Mouse (Mus musculus) kidney, postnatal 36 days (tissue): ENCODE measurements at regions not wholly inside any gene's neighbourhood (a gene's known extent, or its start where the extent isn't known, plus 50 kb on each side); places are given as distances from the start of the nearest gene placed in this dataset.

ENCODE experiments used
- DNase-seq, 2 experiments: peaks; one replicate each; pipeline ENCODE4 v3.0.0; 2021 to 2022; ENCODE audit warnings: mixed read lengths in 2 of 2

DNA sequence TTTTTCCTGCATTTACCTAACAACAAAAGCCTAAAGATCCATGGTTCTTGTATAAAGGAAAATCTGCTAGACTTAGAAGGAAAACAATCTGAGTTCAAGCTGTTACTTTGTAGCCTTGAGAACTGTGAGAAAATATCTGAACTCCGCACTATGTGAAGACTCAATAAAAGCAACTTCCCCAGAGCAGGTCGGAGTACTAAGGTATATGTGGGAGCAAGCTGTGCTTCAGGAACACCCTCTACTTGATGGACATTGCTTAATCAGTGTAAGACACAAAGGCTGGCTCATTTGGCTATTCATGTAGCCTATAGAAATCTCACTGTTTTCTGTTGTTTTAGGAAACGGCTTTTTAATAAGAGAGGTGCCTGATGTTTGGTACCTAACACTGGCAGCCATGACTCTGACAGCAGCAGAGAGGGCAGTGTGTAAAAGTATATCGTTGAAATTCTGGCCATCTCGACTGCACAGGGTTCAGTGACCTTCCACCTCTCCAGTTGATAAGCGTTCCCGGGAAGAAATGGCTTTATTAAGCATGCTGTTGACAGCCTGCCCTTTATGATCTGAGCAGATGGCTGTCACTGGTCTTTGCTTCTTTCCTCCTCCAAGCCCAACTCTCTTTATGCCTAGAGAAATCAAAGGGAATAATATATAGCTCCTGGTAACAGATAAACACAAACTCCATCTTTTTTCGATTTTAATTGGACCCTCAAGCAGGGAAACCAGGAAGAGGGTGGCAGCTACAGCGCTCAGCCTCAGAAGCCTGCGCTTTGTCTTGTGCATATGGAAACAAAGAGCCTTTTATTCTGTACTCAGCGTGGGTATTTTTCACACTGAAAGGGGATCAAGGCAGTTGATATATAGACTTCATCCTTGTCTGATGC, 443.7 kb upstream of the Sel1l start:
- no peak for DNase-seq

DNA sequence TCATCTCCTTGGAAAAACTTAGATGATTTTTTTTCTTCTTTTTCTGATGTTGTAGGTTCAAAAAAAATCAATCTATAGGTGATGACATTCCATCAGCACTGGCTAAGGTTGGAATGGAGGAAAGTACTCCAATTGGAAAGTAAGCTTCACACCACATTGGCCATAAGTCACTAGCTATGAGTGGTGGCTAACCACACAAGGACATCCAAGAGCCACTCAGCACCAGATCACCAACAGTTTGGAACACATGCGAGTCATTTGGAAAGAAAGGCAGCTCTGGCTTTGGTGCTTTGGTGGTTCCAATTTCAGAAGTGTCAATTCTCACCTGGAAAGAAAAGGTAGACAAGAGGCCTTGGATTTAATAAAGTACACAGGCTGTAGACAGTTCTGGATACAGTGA, 442.5 kb upstream of the Sel1l start:
- DNase-seq = no peak

GRCm38 (mm10) chr12:92285511-92285910, 436.6 kb upstream of the Sel1l start:
- no peak for DNase-seq

DNA sequence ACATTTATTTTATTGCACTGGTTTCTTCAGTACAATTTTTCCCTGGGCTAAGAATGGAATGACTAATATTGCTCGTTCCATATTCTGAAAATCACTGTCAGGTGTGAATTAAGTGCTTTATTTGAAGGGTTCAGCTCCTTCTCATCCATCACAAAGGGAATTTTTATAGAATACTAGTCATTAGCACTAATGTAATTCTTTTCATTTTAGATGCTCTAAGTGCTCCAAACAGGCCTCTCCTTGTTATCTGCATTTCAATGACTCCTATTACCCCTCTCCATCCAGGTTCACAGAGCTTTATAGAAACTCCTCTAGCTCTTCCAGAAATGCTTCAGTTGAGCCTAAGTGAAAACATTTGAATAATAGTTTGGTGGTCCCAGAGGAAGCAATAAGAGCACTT, 431.5 kb upstream of the Sel1l start:
- DNase-seq = no peak

- no peak for DNase-seq
Observed at GRCm38 (mm10) chr12:92251962-92252361, 403.0 kb upstream of the Sel1l start.

- no peak for DNase-seq
Observed at GRCm38 (mm10) chr12:92246790-92247451, 398.0 kb upstream of the Sel1l start.

GRCm38 (mm10) chr12:92239956-92240699, 391.2 kb upstream of the Sel1l start:
- no peak for DNase-seq

DNA sequence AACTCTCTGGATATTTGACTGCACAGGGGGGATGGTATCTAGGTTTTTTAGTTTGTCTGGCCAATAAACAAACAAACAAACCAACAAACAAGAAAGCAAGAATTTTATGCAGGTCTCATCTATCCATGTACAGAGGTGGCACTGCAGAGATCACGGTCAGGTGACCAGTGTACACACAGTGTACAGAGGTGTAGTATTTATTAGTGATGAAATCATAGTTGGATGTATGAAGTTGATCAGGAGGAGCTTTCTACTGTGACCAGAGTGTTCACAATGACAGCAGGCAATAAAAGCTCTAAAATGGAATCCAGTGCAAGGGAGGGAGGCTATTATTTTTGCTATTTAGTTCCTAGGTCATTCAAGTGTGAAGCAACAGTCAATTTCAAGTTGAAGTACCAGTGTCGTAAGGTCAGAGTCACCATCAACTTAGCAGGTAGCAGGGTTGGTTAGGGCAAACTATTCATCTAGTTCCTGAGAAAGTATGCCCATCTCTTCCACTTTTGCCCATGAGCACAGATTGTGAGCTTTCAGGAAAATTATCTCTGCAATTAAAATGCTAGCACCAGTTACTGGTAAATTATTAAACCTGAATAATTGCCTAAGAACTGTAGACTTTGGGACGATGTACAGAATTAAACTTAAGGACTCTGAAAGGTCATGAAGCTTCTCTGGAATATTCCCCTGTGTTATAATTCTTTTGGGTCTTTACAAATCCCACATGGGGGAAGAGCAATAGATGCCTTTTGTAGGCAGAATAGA, 384.9 kb upstream of the Sel1l start:
- DNase-seq = peak in 1 of 2 experiments; percentile 25

DNA sequence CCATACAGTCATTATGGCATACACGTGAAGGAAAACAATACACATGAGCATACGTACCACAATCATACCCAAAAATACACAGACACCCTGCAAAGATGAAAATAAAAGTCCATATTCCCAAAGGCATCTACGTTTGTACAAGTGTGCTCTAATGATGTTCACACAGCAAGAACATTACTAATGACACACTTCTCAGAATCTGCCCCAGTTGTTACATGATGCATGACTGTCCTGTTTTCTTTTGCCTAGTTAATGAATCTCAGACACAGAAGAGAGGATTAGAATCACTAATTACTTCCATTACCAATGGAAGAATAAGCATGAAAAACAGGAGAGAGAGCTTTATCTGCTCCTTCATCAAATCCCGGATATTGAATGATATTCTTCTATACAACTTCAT, 379.6 kb upstream of the Sel1l start:
- DNase-seq = peak in 1 of 2 experiments; percentile 32

DNA sequence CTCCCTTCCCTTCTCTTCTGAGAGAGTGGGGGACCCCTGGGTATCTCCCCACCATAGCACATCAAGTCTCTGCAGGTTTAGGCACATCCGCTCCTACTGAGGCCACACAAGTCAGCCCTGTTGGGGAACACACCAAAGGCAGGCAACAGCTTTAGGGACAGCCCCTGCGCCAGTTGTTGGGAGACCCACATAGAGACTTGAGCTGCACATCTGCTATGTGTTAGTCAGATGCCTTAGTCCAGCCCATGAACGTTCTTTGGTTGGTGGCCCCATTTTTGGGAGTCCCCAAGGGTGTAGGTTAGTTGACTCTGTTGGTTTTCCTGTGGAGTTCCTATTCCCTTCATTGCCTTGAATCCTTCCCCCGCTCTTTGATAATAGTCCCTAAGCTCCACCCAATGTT, 354.4 kb upstream of the Sel1l start:
- DNase-seq = no peak

- DNase-seq = no peak
Observed at GRCm38 (mm10) chr12:92200602-92201001, 351.6 kb upstream of the Sel1l start.

GRCm38 (mm10) chr12:92198738-92199477, 350.0 kb upstream of the Sel1l start:
- no peak for DNase-seq

- no peak for DNase-seq
Observed at GRCm38 (mm10) chr12:92193934-92194685, 345.2 kb upstream of the Sel1l start.

GRCm38 (mm10) chr12:92193199-92193933, 344.4 kb upstream of the Sel1l start:
- DNase-seq = no peak

DNA sequence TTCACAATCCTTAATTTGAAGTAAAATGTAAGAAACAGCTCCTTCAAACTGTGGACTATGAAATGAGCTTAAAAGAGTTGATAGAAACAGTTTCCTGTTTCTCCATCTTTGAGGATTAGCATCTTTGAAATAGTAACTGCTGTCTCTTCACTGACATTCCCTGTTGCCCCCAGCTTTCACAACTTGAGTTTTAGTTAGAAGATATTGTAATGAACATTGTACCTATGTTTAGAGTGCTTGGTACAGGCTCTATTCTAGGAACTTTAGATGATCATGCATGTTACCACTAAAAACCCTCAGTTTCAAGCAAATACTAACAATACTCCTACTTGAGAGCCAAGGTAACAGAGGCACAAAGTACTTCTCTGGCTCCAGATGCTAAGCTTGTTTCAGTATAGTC, 340.1 kb upstream of the Sel1l start:
- DNase-seq = no peak

DNA sequence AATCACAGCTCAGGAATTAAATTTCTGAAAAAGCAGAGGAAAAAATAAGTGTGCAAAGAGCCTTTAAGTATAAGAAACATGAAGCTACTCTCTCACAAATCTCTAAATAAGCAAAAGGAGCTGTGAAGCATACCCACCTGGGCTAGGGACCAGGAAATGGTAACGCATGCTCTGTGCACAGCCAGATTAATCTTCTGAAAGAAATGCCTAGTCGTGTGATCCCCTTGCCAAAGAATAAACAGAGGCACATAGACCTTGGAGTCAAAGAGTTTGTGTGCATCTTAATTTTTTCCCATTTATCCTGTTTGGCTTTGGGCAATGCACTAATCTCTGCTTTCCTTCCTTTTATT, 338.2 kb upstream of the Sel1l start:
- DNase-seq = no peak

- peak in 1 of 2 experiments; percentile 11 for DNase-seq
Observed at GRCm38 (mm10) chr12:92186448-92187132, 337.6 kb upstream of the Sel1l start.

DNA sequence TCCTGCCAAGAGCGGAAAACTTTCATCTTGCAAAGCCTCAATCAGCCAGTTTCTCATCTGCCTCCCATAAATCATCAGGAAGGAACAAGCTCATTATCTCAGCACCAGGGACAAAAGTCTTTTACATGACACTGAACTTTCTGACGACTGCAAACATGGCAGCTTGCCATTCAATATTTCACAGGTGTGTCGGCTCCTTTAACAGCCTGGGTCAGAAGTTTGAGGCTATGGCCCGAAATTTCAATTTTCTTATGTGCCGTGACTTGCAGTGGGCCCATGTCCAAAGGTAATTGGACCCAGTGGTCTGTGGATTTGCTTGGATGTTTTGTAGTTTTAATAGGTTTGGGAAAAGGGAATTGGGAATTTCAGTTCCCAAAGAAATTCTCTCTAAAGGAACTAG, 330.3 kb upstream of the Sel1l start:
- no peak for DNase-seq

- peak; percentile 16 to 29 for DNase-seq
Observed at GRCm38 (mm10) chr12:92156726-92157125, 307.8 kb upstream of the Sel1l start.

DNA sequence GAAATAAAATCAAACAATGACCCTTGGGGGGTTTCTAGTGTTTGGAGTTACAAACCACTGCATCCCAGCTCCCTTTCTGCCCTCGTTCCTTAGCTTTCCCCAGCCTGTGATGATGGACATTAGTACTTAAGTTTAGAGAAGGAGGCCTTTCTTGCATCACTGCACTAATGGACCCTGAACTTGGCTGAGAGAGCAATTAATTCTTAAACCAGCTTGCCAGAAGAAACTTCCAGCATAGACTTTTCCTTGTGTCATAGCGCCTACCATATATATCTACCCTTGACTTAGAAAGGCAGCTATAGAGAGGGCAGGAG, 303.9 kb upstream of the Sel1l start:
- peak in 1 of 2 experiments; percentile 5 for DNase-seq
